Mouse (Mus musculus) ES-Bruce4 (cell line): Measurements from ENCODE around the gene Dpp8. TPM values are rescaled to one million over a fixed set of nuclear protein-coding genes. Genes with fewer than 3 reads are reported as not detected.

ENCODE experiments used
- H3K27ac ChIP-seq: 2 replicates; pipeline ENCODE4 v1.5.1; 2012; ENCODE audit warnings: low read length, inconsistent platforms; ENCODE audit not compliant: insufficient read depth
- H3K27me3 ChIP-seq: 2 replicates; pipeline ENCODE4 v1.6.1; 2012; ENCODE audit warnings: mild to moderate bottlenecking, low read length, inconsistent platforms; ENCODE audit not compliant: control insufficient read depth, poor library complexity, insufficient read depth, severe bottlenecking
- H3K36me3 ChIP-seq: 2 replicates; pipeline ENCODE4 v1.6.1; 2012; ENCODE audit warnings: inconsistent platforms, mild to moderate bottlenecking, low read length, moderate library complexity; ENCODE audit not compliant: control insufficient read depth, poor library complexity, insufficient read depth, severe bottlenecking
- H3K4me1 ChIP-seq: one replicate; pipeline ENCODE4 v1.8.1; 2011; ENCODE audit warnings: low read length; ENCODE audit not compliant: control insufficient read depth, insufficient read depth
- H3K4me3 ChIP-seq: 2 replicates; pipeline ENCODE4 v1.5.1; 2011; ENCODE audit warnings: low read depth, mild to moderate bottlenecking, low read length
- H3K9ac ChIP-seq: 2 replicates; pipeline ENCODE4 v1.6.1; 2012; ENCODE audit warnings: low read depth, mild to moderate bottlenecking, inconsistent platforms; ENCODE audit not compliant: poor library complexity, severe bottlenecking
- H3K9me3 ChIP-seq: replicated peaks from 2 replicates; pipeline ENCODE4 v1.6.1; 2012; ENCODE audit warnings: mild to moderate bottlenecking, low read length, inconsistent platforms; ENCODE audit not compliant: control insufficient read depth, poor library complexity, insufficient read depth, severe bottlenecking
- CTCF ChIP-seq: IDR thresholded peaks from one replicate; pipeline ENCODE4 v1.8.1; 2011; ENCODE audit warnings: low read depth, low read length
- EP300 ChIP-seq: IDR thresholded peaks from 2 replicates; pipeline ENCODE4 v1.6.1; 2011; ENCODE audit warnings: low read depth, low read length; ENCODE audit not compliant: insufficient read depth
- POLR2A ChIP-seq: IDR thresholded peaks from one replicate; pipeline ENCODE4 v1.8.1; 2011; ENCODE audit warnings: low read length; ENCODE audit not compliant: insufficient read depth
- polyA plus RNA-seq: library from polyadenylated mRNA; stranded (reverse); fragments of >200 nt; gene quantifications from 2 replicates; pipeline ENCODE4 v1.2.4, GENCODE M21; 2011; ENCODE audit warnings: low read depth; ENCODE audit not compliant: missing spikeins, insufficient read depth, insufficient read length

The Dpp8 gene
- polyA plus RNA-seq, 1 experiment = 44.5 TPM

DNA sequence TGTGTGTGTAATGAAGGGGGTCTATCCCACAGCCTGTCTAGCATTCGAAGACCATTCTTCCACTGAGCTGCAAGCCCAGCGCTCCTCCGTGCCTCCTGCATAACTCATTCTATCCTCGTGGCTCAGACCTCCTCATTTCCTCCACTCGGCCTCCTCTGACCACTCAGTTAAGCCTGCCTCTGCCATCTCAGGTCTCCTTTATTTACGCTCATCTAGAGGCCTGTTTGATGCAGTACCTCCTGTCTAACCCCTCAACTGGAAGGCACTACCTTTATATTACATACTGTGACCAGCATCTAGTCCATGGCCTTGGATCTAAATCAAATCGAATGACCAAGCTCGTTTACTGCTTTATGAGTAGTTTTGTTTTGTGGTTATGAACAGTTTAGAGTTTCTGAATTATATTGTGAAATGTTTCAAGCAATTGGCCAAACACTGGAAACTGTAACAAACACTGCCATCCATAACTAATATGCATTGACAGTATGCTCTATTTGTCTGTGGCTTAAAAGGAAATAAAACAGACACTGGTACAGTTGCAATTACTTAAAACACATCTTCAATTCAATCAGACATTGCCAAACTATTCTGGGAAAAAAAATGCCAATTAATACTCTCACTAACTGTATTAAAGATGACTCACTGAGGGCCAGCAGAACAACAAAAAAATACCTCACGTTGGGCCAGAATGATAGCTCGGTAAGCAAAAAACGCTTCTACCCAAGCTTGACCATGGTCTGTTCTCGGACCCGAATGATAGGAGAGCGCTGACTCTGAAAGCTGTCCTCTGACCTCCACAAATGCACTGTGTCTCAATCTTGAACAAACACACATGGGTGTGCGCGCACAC is 15.0 kb upstream of the Dpp8 start:
- H3K27ac ChIP-seq = no peak overlapping the region
- TF ChIP-seq EP300 (no peak), POLR2A (no peak), CTCF (no peak)
- no peak overlapping the region for H3K4me3 ChIP-seq
- no peaks in the 10 kb centered on the region for H3K9me3 ChIP-seq
- no peaks in the 10 kb centered on the region for H3K36me3 ChIP-seq
- no peak overlapping the region for H3K9ac ChIP-seq
- H3K27me3 ChIP-seq = no peaks in the 10 kb centered on the region
- no peaks in the 10 kb centered on the region for H3K4me1 ChIP-seq

DNA sequence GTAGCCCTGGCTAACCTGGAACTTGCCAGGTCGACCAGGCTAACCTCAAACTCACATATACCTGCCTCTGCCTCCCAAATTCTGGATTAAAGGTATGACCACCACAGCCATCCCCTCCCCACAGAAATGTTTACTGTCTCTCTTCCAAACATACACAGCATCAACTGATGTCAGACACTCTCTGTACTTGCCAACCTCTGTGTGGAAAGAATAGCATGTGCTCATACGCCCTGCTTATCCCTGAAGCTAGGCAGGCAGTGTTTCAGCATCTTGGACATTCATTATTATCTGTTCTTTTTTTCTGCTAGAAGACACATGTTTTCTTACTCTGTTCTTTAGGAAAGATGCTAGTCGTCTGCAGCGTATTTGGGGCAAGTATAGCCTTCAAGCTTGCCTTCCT is 14.3 kb upstream of the Dpp8 start:
- H3K4me3 ChIP-seq = no peak overlapping the region
- no peaks in the 10 kb centered on the region for H3K9me3 ChIP-seq
- no peaks in the 10 kb centered on the region for H3K4me1 ChIP-seq
- no peak overlapping the region for H3K9ac ChIP-seq
- no peak for TF ChIP-seq EP300
- TF ChIP-seq POLR2A = no peak
- TF ChIP-seq CTCF = no peak
- H3K36me3 ChIP-seq = no peaks in the 10 kb centered on the region
- H3K27me3 ChIP-seq = no peaks in the 10 kb centered on the region
- H3K27ac ChIP-seq = no peak overlapping the region

DNA sequence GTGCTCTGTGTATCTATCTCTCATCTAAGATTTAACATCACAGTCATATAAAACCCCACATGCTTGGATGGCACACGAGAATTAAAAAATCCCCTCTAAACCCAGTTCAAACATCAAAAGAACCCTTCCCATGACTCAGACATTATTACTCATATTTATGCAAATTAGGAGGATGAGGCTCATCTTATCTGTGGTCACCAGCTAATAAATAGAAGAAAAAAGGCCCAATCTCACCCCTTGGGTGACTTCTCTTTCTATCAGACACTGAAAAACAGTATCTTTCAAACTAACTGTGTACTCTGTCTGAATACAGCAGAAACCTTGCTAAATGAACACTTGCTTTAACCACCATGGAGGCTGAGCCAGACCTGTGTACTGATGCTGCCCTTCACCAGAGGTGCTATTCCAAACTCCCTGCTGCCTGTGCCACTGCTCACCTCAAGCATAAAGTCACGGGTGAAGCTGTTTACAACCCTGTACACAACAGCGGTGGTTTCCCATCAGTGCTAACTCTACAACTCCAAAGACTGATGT is 13.6 kb upstream of the Dpp8 start:
- Histone ChIP-seq H3K9ac (no peak overlapping the region), H3K27ac (no peak overlapping the region), H3K9me3 (no peaks in the 10 kb centered on the region), H3K27me3 (no peaks in the 10 kb centered on the region), H3K4me3 (no peak overlapping the region), H3K36me3 (no peaks in the 10 kb centered on the region), H3K4me1 (no peaks in the 10 kb centered on the region)
- TF ChIP-seq POLR2A (no peak), CTCF (no peak), EP300 (no peak)

DNA sequence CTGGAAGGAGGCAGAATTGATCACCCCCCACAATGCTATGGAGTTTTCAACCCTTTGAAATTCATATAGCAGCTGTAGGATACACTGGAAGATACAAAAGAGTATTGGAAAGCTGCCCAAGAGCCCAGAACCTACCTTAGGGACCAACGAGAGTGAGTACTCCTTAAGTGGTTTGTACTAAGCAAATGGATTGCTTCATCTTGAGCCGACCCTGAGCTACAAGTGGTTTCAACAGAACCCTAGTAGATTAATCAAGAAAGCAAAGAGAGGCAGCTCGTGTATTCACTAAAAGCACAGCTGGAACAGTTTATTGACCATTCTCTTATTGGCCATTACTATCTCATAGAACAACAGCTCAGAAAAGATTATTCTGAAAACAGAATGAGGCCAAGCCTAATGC is 13.1 kb upstream of the Dpp8 start:
- Histone ChIP-seq H3K4me1 (no peaks in the 10 kb centered on the region), H3K9me3 (no peaks in the 10 kb centered on the region), H3K36me3 (no peaks in the 10 kb centered on the region), H3K27ac (no peak overlapping the region), H3K27me3 (no peaks in the 10 kb centered on the region), H3K9ac (no peak overlapping the region), H3K4me3 (no peak overlapping the region)
- no peak for TF ChIP-seq POLR2A
- no peak for TF ChIP-seq EP300
- no peak for TF ChIP-seq CTCF

DNA sequence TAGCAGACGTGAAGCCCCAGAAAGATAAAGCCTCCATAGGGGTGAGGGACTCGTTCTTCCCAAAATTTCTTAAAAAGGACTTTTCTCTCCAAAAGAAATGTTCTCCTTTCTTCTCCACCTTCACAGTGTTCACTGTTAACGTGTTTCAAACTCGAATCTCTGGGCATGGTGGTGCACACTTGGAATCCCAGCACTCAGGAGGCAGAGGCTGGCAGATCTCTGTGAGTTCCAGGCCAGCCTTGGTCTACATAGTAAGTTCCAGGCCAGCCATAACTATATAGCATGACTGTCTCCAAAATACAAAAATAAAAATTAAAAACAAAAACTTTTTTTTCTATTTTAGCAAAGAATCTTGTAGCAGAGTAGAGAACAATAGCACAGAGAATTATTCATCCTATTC is 12.1 kb upstream of the Dpp8 start:
- Histone ChIP-seq H3K27me3 (no peaks in the 10 kb centered on the region), H3K27ac (no peak overlapping the region), H3K36me3 (no peaks in the 10 kb centered on the region), H3K4me1 (no peaks in the 10 kb centered on the region), H3K9ac (no peak overlapping the region), H3K4me3 (no peak overlapping the region), H3K9me3 (no peaks in the 10 kb centered on the region)
- no peak for TF ChIP-seq EP300
- no peak for TF ChIP-seq CTCF
- TF ChIP-seq POLR2A = no peak
